Mouse (Mus musculus): Measurements from ENCODE around the gene Rnf43. TPM values are rescaled to one million over a fixed set of nuclear protein-coding genes. Genes with fewer than 3 reads are reported as not detected.

Gene Rnf43
- polyA plus RNA-seq (2021): 6.0 TPM

- ATAC-seq: peak; percentile 80
- CTCF ChIA-PET: interaction anchor here (0.8 to 2.9 kb wide), 17 partner anchors 9 to 110 kb away, joined by 3 to 10 read pairs (median 3); partner anchors contain the start of gene Supt4a
- H3K27me3 ChIP-seq: no peaks in the 10 kb centered on the region
- in situ Hi-C loops (cut with MboI; ENCODE audit: low pct_unique_long_range_greater_than_20kb): loop anchor here (5.0 kb wide), 2 partner anchors 75 to 110 kb away; partner anchors contain the start of gene Supt4a
- POLR2A ChIA-PET: no interaction called here
- DNase-seq (ENCODE audit: low read depth, low spot score): peak; percentile 75
- TF ChIP-seq CTCF (IDR thresholded peaks at IDR 0.05): peak; percentile 95
Observed at GRCm38 (mm10) chr11:87662407-87662806, at the start of gene Rnf43. Gene Rnf43, plus strand, starts transcription at chr11:87662722.

GRCm38 (mm10) chr11:87613972-87614371 lies 48.5 kb upstream of the Rnf43 start:
- H3K27me3 ChIP-seq: no peaks in the 10 kb centered on the region
- in situ Hi-C loops (cut with MboI; ENCODE audit: low pct_unique_long_range_greater_than_20kb): no loop called here
- TF ChIP-seq CTCF (IDR thresholded peaks at IDR 0.05): no peak
- DNase-seq (ENCODE audit: low read depth, low spot score) (no peak), ATAC-seq (no peak)
- CTCF ChIA-PET: no interaction called here
- POLR2A ChIA-PET: no interaction called here

DNA sequence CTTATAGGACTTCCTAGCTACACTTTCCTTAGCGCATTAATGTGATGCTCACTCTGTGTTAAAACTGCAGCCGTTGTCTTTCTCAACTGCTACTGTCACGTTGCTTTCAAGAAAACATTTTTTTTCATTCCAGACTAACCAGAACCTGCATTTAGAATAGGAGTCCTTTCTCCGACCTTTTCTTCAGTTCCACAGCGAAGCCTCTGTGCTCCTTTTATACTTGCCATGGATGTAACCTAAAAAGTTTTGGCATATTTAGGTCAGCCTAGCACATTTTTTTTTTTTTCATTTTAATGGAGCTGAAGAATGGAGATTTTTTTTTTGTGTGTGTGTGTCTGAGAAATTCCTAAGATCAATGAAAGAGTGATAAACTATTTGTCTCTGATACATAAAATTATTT lies 47.0 kb upstream of the Rnf43 start:
- no peak for TF ChIP-seq CTCF (IDR thresholded peaks at IDR 0.05)
- ChIA-PET CTCF (interaction anchor here (0.8 to 1.3 kb wide), 3 partner anchors 13 to 206 kb away, joined by 3 read pairs; no protein-coding TSS in a partner anchor), POLR2A (no interaction called here)
- in situ Hi-C loops (cut with MboI; ENCODE audit: low pct_unique_long_range_greater_than_20kb): no loop called here
- ATAC-seq (no peak), DNase-seq (ENCODE audit: low read depth, low spot score) (no peak)
- no peaks in the 10 kb centered on the region for H3K27me3 ChIP-seq

- TF ChIP-seq CTCF (IDR thresholded peaks at IDR 0.05): no peak
- no peaks in the 10 kb centered on the region for H3K27me3 ChIP-seq
- ATAC-seq: no peak
- ChIA-PET POLR2A (no interaction called here), CTCF (interaction anchor here (0.8 to 1.3 kb wide), 3 partner anchors 14 to 206 kb away, joined by 3 read pairs; no protein-coding TSS in a partner anchor)
- DNase-seq (ENCODE audit: low read depth, low spot score): no peak
- in situ Hi-C loops (cut with MboI; ENCODE audit: low pct_unique_long_range_greater_than_20kb): no loop called here
Observed at GRCm38 (mm10) chr11:87615952-87616351, 46.6 kb upstream of the Rnf43 start.

- no peaks in the 10 kb centered on the region for H3K27me3 ChIP-seq
- ATAC-seq: no peak
- TF ChIP-seq CTCF (IDR thresholded peaks at IDR 0.05): no peak
- in situ Hi-C loops (cut with MboI; ENCODE audit: low pct_unique_long_range_greater_than_20kb): no loop called here
- ChIA-PET CTCF (interaction anchor here (1.3 kb wide), 1 partner anchor 16 kb away, joined by 3 read pairs; no protein-coding TSS in a partner anchor), POLR2A (no interaction called here)
- no peak for DNase-seq (ENCODE audit: low read depth, low spot score)
Observed at GRCm38 (mm10) chr11:87616790-87617474, 45.6 kb upstream of the Rnf43 start, which contains the start of gene Hsf5. Gene Hsf5, plus strand, starts transcription at chr11:87617164.

DNA sequence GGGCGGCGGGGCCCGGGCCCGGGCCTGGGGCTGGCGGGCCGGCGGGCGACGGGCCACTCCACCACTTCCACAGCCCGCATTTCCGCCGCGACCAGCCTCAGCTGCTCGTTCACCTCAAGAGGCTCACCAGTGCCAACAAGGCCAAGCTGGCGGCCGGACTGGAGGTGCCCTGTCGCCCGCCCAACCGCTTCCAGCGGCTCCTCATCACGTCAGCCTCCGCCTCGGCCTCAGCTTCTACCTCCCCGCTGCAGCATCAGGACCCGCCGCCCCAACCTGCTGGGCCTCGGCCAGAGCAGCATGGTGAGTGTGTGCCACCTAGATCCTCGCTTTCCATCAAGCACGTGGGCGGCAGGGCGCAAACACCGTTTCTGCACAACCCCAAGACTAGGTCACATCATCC lies 44.9 kb upstream of the Rnf43 start:
- CTCF ChIA-PET: no interaction called here
- in situ Hi-C loops (cut with MboI; ENCODE audit: low pct_unique_long_range_greater_than_20kb): no loop called here
- ATAC-seq (no peak), DNase-seq (ENCODE audit: low read depth, low spot score) (no peak)
- no peak for TF ChIP-seq CTCF (IDR thresholded peaks at IDR 0.05)
- POLR2A ChIA-PET: no interaction called here
- H3K27me3 ChIP-seq: no peaks in the 10 kb centered on the region

- ATAC-seq (peak; percentile 69), DNase-seq (ENCODE audit: low read depth, low spot score) (peak; percentile 39)
- no peaks in the 10 kb centered on the region for H3K27me3 ChIP-seq
- no peak for TF ChIP-seq CTCF (IDR thresholded peaks at IDR 0.05)
- ChIA-PET POLR2A (no interaction called here), CTCF (no interaction called here)
- in situ Hi-C loops (cut with MboI; ENCODE audit: low pct_unique_long_range_greater_than_20kb): no loop called here
Observed at GRCm38 (mm10) chr11:87623160-87623559, 39.4 kb upstream of the Rnf43 start.

DNA sequence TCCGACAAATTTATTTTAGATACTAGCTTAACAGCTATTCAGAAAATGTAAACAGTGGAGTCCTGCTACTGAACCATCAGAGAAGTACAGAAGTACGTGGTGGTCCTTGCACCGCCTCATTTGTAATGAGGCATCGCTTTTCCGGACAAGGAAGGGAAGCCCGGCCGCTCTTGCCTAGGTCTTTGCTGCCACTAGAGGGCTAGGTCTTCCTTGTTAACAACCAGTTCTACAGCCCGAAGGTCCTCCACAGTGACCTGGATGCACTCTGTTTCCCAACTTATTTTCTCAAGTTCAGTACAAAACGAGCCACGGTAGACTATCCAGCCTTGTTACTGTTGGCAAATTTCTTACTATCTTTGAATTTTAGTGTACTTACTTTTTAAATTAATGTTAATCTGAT lies 32.7 kb upstream of the Rnf43 start:
- ATAC-seq (no peak), DNase-seq (ENCODE audit: low read depth, low spot score) (no peak)
- POLR2A ChIA-PET: no interaction called here
- H3K27me3 ChIP-seq: no peaks in the 10 kb centered on the region
- in situ Hi-C loops (cut with MboI; ENCODE audit: low pct_unique_long_range_greater_than_20kb): no loop called here
- peak; percentile 59 for TF ChIP-seq CTCF (IDR thresholded peaks at IDR 0.05)
- CTCF ChIA-PET: interaction anchor here (1.9 kb wide), 1 partner anchor 9 kb away, joined by 7 read pairs; no protein-coding TSS in a partner anchor

DNA sequence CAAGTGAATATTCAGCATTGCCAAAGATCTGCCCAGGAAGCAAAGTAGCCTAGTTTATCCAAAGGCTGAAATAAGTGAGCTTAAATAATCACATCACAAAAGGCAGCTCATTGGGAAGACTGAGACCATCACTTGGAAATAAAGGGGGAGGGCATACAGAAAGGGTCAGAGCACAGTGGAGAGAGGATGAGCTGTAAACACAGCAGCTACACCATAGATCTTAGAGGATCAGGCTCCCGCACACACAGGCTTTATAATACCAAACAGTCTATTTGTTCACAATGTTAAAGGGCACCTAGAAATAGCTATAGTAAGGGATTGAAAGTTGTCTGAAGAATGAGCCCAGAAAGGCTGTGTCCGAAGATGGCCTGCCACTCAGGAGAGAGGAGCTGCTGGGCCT lies 23.7 kb upstream of the Rnf43 start:
- ChIA-PET POLR2A (interaction anchor here (0.6 kb wide), 1 partner anchor 14 kb away, joined by 3 read pairs; no protein-coding TSS in a partner anchor), CTCF (interaction anchor here (1.7 kb wide), 1 partner anchor 9 kb away, joined by 5 read pairs; no protein-coding TSS in a partner anchor)
- in situ Hi-C loops (cut with MboI; ENCODE audit: low pct_unique_long_range_greater_than_20kb): no loop called here
- no peak for TF ChIP-seq CTCF (IDR thresholded peaks at IDR 0.05)
- no peak for ATAC-seq
- DNase-seq (ENCODE audit: low read depth, low spot score): no peak
- no peaks in the 10 kb centered on the region for H3K27me3 ChIP-seq

DNA sequence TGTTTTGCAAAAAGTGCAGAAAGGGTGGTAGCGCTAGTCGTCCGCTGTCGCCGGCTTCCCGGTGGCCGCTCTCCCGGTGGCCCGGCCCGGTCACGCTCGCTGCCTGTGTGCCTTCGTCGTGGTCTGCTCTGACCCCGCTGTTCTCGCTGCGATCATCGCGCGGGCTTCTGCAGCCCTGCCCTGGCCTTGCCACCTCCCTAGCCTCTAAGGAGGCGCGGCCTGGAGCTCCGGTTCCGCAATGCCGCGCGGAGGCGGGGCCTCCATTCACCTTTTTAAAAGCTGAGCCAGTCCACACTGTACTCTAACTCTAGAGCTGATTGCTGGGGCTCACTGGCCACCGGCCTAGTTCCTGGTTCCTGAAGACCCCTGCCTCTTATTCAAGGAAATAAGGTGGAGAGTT lies 23.3 kb upstream of the Rnf43 start:
- ATAC-seq: no peak
- POLR2A ChIA-PET: interaction anchor here (0.6 kb wide), 1 partner anchor 15 kb away, joined by 3 read pairs; no protein-coding TSS in a partner anchor
- in situ Hi-C loops (cut with MboI; ENCODE audit: low pct_unique_long_range_greater_than_20kb): no loop called here
- no peak for TF ChIP-seq CTCF (IDR thresholded peaks at IDR 0.05)
- no peaks in the 10 kb centered on the region for H3K27me3 ChIP-seq
- DNase-seq (ENCODE audit: low read depth, low spot score): no peak
- CTCF ChIA-PET: interaction anchor here (1.7 kb wide), 1 partner anchor 8 kb away, joined by 5 read pairs; no protein-coding TSS in a partner anchor

- ChIA-PET CTCF (no interaction called here), POLR2A (no interaction called here)
- TF ChIP-seq CTCF (IDR thresholded peaks at IDR 0.05): no peak
- no peaks in the 10 kb centered on the region for H3K27me3 ChIP-seq
- in situ Hi-C loops (cut with MboI; ENCODE audit: low pct_unique_long_range_greater_than_20kb): loop anchor here (5.0 kb wide), 1 partner anchor 1181 kb away; no protein-coding TSS in a partner anchor
- no peak for ATAC-seq
- no peak for DNase-seq (ENCODE audit: low read depth, low spot score)
Observed at GRCm38 (mm10) chr11:87642865-87643264, 19.7 kb upstream of the Rnf43 start.

Measured in Patski (cell line).